Mouse (Mus musculus): ENCODE measurements at regions not wholly inside any gene's neighbourhood (a gene's known extent, or its start where the extent isn't known, plus 50 kb on each side); places are given as distances from the start of the nearest gene placed in this dataset.

DNA sequence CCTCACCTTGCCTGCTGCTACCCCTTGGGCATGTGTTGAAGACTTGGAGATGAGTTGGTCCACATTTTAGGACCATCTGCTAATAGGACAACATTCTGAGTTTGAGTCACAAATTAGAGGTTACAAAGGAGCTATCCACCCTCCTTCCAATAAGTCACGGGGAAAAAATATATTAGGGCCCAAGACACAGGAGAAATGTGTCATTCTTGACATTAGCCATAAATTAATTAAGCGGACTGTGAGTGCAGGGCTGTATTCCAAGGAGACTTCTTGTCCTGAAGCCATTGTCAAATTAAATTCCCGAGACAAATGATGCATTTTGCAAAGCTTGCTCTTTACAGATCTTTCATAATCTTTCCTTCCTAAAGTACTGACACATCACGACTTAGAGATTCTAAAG is 79.2 kb downstream of the 1700020N01Rik start:
- no peak for DNase-seq (ENCODE audit: low read depth, low spot score)

DNA sequence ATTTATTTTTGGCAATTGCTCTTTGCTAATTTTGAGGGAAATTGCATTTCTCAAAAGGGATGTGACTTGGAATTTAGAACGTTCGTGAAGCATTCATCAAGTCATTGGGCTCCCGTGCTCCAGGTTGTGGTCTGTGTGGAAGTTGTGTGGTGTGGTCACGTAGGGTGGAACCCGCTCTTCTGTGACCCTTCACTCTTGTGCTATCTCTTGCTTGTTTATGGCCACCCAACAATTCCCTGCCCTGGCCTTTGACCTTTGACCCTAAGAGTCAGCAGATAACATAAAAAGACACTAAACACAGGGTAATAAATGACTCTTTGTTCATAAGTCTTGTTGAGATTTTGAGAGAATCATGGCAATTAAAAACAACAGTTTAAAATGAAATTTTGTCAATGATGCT is 79.7 kb downstream of the 1700020N01Rik start:
- DNase-seq (ENCODE audit: low read depth, low spot score), result no peak

DNA sequence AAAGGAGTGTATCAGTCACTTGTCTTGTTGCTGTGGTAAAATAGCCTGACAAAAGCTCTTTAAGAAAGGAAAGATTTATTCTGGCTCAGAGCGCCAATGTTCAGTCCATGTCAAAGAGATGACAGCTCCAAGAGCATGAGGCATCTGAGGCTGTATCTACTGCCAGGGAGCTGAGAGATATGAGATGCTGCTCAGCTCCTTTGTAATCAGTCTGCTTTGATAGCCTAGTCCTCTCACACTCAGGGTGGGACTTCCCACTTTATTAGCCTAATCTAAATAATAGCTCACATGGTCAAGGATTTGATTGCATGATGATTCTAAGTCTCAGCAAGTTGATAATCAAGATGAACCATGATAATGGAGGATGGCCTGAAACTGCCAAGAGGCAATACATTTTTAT is 80.9 kb downstream of the 1700020N01Rik start:
- no peak for DNase-seq (ENCODE audit: low read depth, low spot score)

DNA sequence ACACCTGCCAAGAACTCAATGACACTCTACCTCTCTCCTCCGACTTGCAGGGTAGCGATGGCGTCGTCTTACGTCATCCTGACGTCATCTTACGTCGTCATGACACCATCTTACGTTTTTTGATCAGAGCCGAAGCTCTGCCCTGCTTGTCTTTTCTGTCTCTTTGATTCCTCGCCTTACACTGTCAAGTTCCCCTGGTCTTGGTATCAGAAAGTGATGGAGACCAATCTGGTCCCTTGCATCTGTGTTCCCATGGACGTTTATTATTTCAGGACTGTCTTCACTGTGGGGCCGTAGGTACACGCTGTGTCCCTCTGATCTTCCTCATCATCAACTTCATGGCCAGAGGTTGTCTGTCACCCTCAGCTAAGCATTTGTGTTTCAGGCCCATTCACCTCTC is 82.8 kb downstream of the 1700020N01Rik start:
- no peak for DNase-seq (ENCODE audit: low read depth, low spot score)

DNA sequence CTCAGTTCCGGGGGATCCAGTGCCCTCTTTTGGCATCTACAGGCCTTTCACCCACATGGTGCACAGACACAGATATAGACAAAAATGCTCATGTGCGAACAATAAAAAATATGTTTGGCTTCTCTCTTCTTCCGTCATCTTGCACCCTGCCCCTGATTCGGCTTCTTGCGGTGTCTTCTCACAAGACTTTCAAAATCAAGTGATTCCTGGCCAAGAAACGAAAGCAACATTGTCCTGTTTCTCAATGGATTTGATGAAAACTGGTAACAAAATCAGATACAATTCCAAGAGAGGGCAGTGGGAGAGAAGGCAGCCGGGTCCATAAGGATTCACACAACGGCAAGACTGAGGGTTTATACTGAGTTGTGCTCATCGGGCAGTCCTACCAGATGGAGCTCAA is 85.0 kb downstream of the 1700020N01Rik start:
- no peak for DNase-seq (ENCODE audit: low read depth, low spot score)

DNA sequence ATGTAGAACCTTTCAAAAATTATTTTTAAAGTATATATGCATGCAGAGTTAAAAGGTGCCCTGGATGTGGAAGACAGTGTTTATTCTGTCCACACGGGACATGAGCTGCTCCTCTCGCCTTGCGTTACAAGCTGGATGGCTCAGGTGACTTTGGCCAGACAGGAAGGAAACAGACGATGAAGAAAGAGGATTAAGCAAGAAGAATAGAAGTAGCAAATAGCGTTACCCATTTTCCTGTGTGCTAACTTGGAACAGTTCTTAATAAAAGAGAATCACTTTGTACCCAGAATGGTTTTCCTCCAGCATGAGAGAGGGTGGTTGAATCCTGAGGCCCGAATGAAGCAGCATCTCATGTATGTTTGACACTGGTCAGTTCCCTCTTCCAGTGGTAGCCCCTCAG is 85.4 kb downstream of the 1700020N01Rik start:
- DNase-seq (ENCODE audit: low read depth, low spot score), result no peak

DNA sequence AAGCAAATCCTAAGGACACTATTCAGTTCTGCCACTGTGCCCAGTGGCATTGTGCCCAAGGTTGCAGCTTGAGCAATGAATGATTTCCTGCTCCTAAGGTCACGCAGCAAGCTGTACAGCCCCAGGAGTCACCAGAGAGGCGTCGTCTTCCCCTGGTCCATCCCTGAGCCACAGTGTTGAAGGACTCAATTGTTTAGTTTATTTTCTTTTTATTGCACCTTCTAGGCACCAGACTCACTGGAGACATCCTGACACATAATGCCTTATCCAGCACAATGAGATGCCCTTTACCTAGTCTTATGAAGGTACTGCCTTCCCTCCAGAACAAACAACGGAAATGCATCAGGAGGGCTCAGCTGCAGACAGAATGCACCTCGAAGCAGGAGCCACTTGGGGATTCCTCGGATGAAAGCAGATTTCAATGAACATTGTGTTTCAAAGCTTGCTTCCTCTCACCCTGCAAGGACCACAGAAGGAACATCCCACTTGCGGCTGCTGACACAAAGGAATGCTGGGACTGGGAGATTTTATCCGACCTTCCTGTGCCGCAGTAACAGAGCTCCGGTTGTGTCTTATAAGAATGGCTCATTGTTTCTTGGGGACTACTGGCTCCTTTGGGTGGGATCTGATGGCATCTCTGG is 86.0 kb downstream of the 1700020N01Rik start:
- DNase-seq (ENCODE audit: low read depth, low spot score), result no peak

DNA sequence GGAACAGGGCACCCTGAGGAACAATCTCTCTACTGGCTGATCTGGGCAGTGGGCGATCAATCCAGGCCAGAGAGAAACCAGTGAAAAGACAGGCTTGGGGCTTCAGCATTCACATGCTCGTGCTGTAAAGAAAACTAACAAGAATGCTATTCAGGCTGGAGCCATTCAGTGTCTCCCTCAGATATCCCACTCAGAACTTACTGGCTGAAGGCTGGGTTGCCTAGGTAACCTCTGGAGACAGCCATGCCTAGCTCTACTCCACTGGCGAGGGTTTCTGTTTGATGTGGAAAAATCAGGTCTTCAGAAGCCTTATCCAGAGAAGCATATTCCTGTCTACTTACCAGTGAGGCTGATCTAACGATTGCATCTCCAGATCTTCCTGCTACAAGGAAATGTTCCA is 87.8 kb downstream of the 1700020N01Rik start:
- DNase-seq (ENCODE audit: low read depth, low spot score), result no peak

DNA sequence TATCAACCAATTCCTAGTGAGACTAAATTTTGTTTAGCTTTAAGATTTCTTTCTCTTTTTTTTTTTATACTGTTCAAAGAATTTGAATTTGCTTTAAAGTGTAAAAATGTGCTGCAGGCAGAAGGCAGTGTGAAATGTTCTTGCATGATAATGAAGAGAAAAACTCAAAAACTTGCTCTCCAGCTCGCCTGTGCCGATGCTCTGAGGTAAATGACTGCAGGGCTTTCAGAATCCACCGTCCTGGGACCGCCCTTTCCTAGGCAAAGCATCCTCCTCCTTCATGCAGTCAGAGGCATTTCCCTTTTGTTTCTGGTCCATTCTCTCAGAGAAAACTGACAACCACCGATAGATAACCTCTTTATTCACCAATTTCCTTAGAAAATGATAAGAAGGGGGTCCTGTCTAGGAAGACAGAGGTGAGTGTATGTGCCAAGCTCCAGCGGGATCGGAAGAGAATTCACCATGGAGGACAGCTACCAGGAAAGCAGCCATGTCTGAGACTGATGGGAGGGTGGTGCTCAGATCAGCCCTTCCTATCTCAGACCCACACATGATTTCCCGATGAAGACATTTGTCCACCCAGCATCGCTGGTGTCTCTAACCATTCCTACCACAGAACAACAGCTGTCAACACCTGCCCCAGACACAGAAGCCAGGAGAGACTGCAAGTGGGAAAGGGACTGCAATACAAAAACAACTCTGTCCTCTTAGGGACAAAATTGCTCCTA is 91.5 kb downstream of the 1700020N01Rik start:
- DNase-seq (ENCODE audit: low read depth, low spot score), result no peak

DNA sequence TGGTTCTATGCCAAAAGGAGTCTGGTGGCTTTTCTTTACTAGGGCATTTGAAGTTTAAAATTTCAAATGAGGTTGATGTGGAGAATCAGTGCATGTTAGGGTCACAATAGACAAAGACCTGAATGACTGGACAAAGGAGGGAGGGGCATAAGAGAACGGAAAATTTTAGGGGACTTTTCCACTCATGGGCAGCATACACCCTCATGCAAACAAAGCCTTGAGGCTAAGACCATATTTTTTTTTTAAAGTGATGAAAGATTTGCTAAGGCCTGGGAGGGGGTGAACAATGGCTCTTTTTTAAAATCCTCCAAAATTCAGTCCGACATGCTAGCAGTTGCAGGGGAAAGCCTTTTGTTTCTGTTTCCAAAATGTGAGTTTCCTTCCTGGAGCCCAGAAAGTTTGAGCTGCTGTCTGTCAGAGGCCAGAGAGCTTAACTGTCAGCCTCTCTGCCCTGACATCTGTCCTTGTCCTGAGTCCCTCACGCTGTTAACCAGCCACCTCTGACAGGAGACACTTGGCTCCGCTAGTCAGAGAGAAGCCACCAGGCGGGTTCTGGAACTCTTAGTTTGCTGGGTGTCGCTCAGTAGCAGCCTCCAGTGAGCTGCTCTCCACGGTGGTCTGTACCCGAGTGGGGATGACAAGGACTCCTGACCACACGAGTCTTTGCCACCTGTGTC is 92.3 kb downstream of the 1700020N01Rik start:
- DNase-seq (ENCODE audit: low read depth, low spot score), result peak; percentile 18

DNA sequence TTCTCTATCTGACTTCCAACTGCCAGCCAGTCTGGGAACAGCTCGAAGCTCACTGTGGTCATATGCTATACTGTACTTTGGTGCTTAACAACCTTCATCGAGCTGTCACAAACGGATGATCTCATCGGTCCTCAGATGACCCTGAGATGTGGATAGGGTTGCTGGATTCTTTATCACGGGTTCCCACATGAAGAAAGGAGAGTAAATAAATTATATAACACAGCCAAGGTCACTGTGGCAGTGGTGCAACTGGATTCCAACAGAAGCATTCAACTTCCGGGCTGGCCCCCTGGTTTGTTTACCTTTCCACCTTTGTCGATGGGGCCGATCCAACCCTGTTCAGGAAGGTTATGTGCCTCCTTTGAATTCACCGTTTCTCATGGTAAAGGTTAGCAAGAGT is 93.1 kb downstream of the 1700020N01Rik start:
- DNase-seq (ENCODE audit: low read depth, low spot score), result no peak

DNA sequence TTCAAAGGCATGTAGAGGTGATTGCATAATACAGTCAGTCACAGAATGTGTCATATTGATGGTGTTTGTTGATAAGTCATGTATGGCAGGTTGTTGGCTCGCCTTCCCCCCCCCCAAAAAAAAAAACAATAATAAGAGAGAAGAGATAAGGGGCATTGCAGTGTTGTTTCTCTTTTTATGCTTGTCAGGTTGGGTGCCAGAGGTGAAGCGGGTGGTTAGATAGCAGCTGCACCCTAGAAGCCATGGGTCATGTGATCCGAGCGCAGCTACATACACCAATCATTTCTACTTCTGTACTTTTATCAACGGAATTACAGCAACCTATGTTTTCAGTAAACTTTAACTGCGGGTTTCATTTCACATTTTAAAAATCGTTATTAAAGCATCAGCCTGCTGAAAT is 94.5 kb downstream of the 1700020N01Rik start:
- no peak for DNase-seq (ENCODE audit: low read depth, low spot score)

DNA sequence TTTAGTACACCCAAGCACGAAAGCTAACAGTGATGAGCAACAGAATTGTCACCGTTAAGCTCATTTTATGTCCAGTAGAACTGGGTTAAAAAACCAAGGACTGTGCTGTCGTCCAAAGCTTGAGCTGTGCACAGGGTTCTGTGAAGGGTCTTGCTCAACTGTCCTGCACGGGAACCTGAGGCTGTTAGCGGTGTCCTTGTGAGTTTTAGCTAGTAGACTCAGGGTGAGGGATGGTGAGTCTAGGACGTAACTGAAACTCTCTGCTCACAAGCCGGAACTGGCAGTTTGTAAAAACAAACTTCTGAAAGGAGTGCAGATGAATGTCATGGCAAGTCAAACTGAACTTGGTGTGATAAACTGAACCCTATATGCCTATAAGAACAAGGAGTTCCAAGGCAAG is 95.6 kb downstream of the 1700020N01Rik start:
- no peak for DNase-seq (ENCODE audit: low read depth, low spot score)

DNA sequence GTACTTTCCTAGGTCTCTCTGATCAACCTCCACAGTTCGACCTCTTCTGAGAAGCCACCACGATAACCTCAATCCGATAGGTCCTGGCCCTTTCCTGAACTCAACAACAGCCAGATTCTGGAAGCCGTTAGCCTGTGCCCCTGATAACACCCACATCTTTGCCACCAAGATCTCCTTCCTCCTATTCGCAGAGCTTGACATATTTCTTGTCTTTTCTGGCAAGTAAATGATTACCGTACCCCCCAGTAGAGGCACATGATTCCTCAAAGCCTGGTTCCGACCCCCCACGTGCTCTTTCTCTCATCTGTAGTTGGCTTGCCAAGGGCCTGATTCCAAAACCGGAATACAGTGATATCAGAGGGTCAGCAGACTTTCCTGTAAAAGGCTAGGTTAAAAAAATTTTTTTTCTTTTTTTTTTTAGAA is 96.9 kb downstream of the 1700020N01Rik start:
- DNase-seq (ENCODE audit: low read depth, low spot score), result no peak

DNA sequence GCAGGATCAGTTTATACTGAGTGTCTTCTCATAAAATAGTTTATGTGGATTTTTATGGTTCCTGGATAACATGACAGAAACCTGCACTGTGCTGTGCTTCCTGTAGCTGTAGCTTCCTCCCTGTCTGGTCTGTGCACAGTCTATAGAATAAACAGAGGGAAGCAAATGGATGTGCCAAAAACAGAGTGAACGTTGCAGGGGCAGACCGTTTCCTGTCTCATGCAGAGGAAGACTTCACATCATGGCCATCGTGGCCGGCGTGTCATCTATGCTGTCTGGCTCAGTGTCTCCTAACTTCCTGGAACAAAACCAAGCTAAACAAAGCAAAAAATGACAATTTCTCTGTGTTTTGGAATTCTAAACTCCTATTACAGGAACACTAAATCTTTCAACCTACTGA is 102.2 kb downstream of the 1700020N01Rik start:
- DNase-seq (ENCODE audit: low read depth, low spot score), result no peak

DNA sequence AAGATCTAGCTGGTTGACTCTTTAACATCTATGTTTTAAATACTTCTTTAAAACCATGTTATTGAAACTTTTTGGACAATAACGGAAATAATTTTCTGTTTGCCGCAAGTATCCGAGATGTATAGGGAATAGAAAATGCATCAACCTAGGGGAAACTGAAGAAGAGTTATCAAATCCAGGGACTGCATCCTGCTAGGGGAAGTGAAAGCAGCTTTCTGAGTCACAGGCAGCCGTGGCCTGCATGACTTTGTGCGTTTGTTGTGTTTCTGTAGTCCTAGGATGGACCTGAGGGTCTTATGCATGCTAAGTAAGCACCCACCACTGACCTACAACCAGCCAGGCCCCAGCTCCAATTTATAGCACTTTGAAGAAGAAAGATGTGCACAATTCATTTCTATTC is 103.7 kb downstream of the 1700020N01Rik start:
- DNase-seq (ENCODE audit: low read depth, low spot score), result no peak

DNA sequence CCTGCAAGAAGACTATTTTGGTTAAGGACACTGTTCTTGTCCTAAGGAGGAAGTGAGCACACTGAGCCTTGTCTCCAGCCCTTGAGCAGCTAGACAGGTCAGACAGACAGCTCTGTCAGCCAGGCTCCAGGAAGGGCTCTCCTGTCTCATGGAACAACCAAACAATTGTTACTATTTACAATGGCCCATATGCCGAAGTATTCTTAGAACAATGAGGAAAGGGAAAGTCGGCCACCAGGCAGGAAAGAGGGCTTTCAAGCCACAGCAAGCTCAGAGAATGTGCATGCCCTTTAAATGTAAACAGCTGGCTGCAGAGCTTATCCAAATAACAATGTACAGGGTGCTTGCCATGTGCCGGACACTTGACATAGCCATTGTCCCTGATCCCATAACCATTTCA is 108.6 kb downstream of the 1700020N01Rik start:
- DNase-seq (ENCODE audit: low read depth, low spot score), result no peak

DNA sequence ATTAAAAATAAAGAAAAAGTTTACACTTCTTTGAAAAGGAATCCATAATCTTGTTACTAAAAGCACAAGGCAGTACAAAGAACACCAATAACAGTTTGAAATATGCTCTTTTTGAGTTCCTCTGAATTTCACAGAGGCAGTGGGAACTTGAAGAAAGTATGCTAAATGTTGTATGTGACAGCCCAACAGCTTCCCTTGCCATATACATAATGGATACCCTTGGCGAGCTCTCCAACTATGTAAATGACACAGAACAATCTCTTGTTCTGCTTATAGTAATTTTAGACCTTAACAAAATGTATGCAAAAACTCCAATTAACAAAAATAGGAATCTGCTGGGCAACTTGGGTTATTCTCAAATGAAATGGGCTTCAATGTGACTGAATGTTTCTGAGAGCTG is 109.2 kb downstream of the 1700020N01Rik start:
- DNase-seq (ENCODE audit: low read depth, low spot score), result no peak

DNA sequence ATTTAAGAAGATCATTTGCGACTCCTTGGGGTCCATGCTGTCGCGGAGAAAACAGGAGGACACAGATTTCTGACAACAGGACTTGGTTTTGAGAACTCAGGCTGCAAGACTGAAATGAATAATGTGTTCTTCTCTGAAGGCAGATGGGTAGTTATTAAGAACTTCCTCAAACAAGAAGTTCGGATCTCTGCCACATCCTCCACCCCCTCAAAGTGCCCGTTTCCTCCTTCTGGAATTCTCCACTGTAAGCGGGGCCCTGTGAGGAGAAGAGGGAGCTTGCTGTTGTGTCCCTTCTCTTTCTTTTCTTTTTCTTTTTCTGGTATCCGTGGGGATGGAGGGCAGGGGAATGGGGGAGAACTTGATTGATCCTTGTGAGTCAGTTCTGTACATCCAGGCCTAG is 118.9 kb downstream of the 1700020N01Rik start:
- no peak for DNase-seq (ENCODE audit: low read depth, low spot score)

DNA sequence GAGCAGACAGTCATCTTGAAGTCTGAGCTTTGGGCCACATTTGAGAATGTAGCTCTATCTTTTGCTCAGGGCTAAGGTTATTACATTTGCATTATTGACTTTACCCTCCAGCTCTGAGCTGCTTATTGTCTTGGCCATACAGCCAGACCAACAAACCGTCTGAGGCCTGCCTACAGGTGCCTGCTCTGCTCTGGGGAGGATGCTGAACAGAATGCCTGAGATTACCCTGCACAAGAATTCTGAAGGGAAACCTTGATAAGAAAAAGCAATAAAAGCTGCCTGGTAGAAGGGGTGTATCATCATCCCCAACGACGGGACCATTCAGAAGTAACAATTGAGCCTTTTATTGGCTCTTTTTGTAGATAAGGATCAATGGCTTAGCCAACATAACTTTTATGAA is 119.9 kb downstream of the 1700020N01Rik start:
- no peak for DNase-seq (ENCODE audit: low read depth, low spot score)

DNA sequence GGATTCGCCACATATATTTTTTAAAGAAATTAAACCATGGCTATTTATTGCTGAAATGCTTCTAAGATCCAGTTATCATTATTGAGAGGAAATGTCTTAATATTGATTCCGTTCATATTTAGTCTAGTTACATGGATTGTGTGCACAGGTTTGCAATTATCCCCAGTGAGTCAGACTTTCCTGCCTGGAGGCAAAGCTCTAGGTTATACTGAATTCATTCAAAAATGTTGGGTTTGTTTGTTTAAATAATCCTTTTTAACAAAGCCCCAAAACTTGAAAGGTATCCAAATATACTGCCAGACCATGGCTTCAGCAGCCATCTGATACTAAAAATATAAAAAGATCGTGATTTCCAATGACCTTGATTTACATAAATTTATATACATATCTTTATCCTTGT is 122.5 kb downstream of the 1700020N01Rik start:
- no peak for DNase-seq (ENCODE audit: low read depth, low spot score)

DNA sequence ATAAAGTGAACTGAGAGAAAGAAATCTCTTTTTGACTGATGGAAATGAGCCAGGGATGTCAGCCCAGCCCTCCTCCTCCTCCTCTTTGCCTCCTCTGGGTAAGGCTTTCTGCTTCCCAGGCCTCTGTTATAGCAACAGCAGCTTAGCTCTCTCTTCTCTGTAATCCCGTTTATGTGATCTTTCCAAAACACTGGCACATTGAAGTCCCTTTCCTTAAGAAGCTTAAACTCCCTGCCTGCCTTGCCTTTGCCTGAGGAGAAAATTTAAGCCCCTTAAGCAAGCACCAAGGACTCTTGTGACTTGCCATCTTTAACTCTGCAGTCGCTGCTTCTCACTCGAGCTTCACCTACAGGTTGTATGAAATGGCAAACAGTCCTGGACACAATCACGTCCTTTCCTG is 125.2 kb downstream of the 1700020N01Rik start:
- DNase-seq (ENCODE audit: low read depth, low spot score), result no peak

DNA sequence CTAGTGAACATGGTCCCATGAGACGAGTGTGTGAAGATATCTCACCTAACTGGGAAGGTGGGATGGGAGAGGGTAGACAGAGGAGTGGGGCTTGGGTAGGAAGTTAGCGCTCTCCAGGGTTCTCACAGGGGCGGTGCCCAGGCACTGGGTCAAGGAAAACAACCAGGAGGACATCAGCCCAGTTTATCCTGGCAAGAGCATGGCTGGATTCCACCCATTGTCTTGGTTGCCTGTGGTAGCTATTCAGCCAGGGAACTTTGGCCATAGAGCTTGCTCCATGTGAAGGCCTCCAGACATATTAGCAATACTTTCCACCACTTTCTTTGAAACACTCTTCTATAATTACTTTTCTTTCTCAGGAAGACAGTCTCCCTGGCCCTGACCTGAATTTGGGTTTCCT is 131.4 kb downstream of the 1700020N01Rik start:
- no peak for DNase-seq (ENCODE audit: low read depth, low spot score)

All from CD4-positive helper T cell, adult 2 months (primary cell).